In the genomic region with DNA sequence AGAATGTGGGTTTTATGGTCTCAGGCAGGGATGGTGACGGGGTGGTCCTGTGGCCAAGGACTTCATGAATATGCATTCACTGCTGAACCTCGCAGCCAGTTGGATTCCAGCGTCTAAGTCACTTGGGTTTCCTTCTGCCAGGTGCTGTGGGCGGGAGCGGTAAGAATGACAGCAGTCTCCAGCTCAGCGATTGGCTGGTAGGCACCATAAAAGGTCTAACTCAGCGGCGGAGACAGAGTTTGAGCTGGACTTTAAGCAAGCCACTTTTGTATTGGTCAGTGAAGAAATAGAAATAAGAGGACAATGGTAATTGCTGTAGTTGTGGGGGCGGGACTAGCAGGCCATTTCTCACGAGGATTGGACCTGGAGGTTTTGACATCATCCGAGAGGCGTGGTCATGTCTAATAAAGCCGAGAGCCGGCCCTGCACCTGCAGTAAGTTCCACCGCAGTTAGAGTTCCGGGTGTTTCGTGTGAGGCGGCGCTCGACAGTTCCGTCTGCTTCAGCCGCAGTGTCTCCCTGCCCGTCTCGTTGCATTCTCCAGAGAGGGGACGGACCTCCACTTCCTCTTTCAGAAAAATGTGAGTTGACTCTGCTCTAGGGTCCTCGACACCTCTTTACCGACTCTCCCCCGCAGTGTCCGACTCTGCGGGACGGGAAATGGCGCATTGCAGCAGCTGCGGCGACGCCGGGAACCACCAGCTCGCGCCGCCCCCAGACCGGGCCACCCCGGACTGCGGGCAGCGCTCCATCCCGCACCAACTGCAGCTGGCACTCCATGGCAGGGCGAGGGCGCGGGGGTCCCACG, we compare ENCODE assay signal across 8 mouse cellular contexts. TPM values are rescaled to one million over a fixed set of nuclear protein-coding genes. Genes with fewer than 3 reads are reported as not detected.
DNase-seq lines count a peak whose midpoint lies in the region; ATAC-seq and TF ChIP-seq lines count a peak whose summit lies in the region.

Gene Vamp1 (plus strand): TSS at position 404 of the 807 bp plus-strand sequence.

- WGBS in embryonic facial prominence, embryonic 14.5 days = under 1% methylated on average over 41 of the region's 48 CpGs
- under 1% methylated on average over 48 of the region's 48 CpGs for WGBS in heart, adult 2 months
- WGBS in limb, embryonic 13.5 days = under 1% methylated on average over 48 of the region's 48 CpGs
- WGBS in midbrain, embryonic 16.5 days = under 1% methylated on average over 48 of the region's 48 CpGs

- H3K27me3 ChIP-seq in embryonic facial prominence, embryonic 14.5 days (replicated peaks; ENCODE audit: control insufficient read depth, insufficient read depth, low read length) = peaks cover 20% of the 10 kb centered on the region; the same call in 1 of the 2 replicates
- no peaks in the 10 kb centered on the region for H3K27me3 ChIP-seq in heart, adult 2 months (ENCODE audit: control insufficient read depth, insufficient read depth, low read length)
- peaks cover 24% of the 10 kb centered on the region for H3K27me3 ChIP-seq in limb, embryonic 13.5 days
- peaks cover 5% of the 10 kb centered on the region; the same call in 1 of the 2 replicates for H3K27me3 ChIP-seq in midbrain, embryonic 16.5 days (ENCODE audit: control insufficient read depth, insufficient read depth, low read depth, low read length)

- TF ChIP-seq EP300 in heart, adult 2 months (IDR thresholded peaks at IDR 0.05; ENCODE audit: insufficient read depth, low read depth, low read length) = peak; percentile 84

- intact Hi-C loops in heart, adult 2 months (cut with DNase I) = loop anchor here (2.0 to 10.0 kb wide), 3 partner anchors 23 to 147 kb away; partner anchors contain the start of gene Gapdh

- TF ChIP-seq CTCF in heart, adult 2 months (IDR thresholded peaks at IDR 0.05) = no peak; the same call in 1 of the 2 replicates

- peak within 1 kb of the TSS; percentile 95 for H3K4me2 ChIP-seq in embryonic facial prominence, embryonic 14.5 days (ENCODE audit: low read depth, low read length)
- peak within 1 kb of the TSS; percentile 91 for H3K4me2 ChIP-seq in limb, embryonic 13.5 days (replicated peaks)
- H3K4me2 ChIP-seq in midbrain, embryonic 16.5 days (ENCODE audit: low read length) = peak within 1 kb of the TSS; percentile 63

- H3K9ac ChIP-seq in embryonic facial prominence, embryonic 14.5 days (ENCODE audit: low read depth, low read length) = peak within 1 kb of the TSS; percentile 77
- H3K9ac ChIP-seq in heart, adult 2 months (ENCODE audit: low read depth, low read length) = peak within 1 kb of the TSS; percentile 82
- peak within 1 kb of the TSS; percentile 83 for H3K9ac ChIP-seq in limb, embryonic 13.5 days
- H3K9ac ChIP-seq in midbrain, embryonic 16.5 days (ENCODE audit: low read depth, low read length) = peak within 1 kb of the TSS; percentile 79

- no peaks in the 10 kb centered on the region for H3K79me2 ChIP-seq in heart, adult 2 months (replicated peaks; ENCODE audit: control insufficient read depth, insufficient read depth, low read length)

- H3K36me3 ChIP-seq in embryonic facial prominence, embryonic 14.5 days (ENCODE audit: control insufficient read depth, insufficient read depth, low read length) = no peaks in the 10 kb centered on the region
- H3K36me3 ChIP-seq in heart, adult 2 months (ENCODE audit: control insufficient read depth, insufficient read depth, low read length) = no peaks in the 10 kb centered on the region
- no peaks in the 10 kb centered on the region; the same call in 1 of the 2 replicates for H3K36me3 ChIP-seq in limb, embryonic 13.5 days
- H3K36me3 ChIP-seq in midbrain, embryonic 16.5 days (ENCODE audit: control insufficient read depth, insufficient read depth, low read length) = no peaks in the 10 kb centered on the region

- DNase-seq in 3T3-L1 (ENCODE audit: low read depth, low spot score) = peak; percentile 95
- DNase-seq in adrenal gland, postnatal 4 days (ENCODE audit: low spot score in 2 of 2) = peak; percentile 65 to 84
- peak; percentile 98 for DNase-seq in embryonic facial prominence, embryonic 14.5 days (ENCODE audit: low spot score)
- DNase-seq in heart, adult 2 months = peak; percentile 90 to 95
- peak; percentile 99 for DNase-seq in kidney, adult 8-10 months
- DNase-seq in spleen, postnatal 10 days (ENCODE audit: low spot score in 2 of 2) = peak; percentile 89 to 94

- no peaks in the 10 kb centered on the region for H3K4me1 ChIP-seq in embryonic facial prominence, embryonic 14.5 days (ENCODE audit: control insufficient read depth, insufficient read depth, low read length)
- H3K4me1 ChIP-seq in heart, adult 2 months (ENCODE audit: control insufficient read depth, insufficient read depth, low read length) = peaks cover 2% of the 10 kb centered on the region; the same call in 1 of the 2 replicates
- H3K4me1 ChIP-seq in limb, embryonic 13.5 days = peaks cover 13% of the 10 kb centered on the region; the same call in 1 of the 2 replicates
- peaks cover 7% of the 10 kb centered on the region for H3K4me1 ChIP-seq in midbrain, embryonic 16.5 days (ENCODE audit: control insufficient read depth, insufficient read depth, low read length)

- TF ChIP-seq POLR2A in heart, adult 2 months (IDR thresholded peaks at IDR 0.05; ENCODE audit: insufficient read depth, low read depth, low read length) = peak; percentile 99

- peak; percentile 97 for ATAC-seq in embryonic facial prominence, embryonic 14.5 days (ENCODE audit: low read depth)
- peak; percentile 96 for ATAC-seq in limb, embryonic 13.5 days (ENCODE audit: low FRiP score, low read depth)
- ATAC-seq in midbrain, embryonic 16.5 days = peak; percentile 98

- peak within 1 kb of the TSS; percentile 44 for H3K27ac ChIP-seq in embryonic facial prominence, embryonic 14.5 days (replicated peaks; ENCODE audit: low read depth, low read length)
- H3K27ac ChIP-seq in heart, adult 2 months = peak within 1 kb of the TSS; percentile 76
- peak within 1 kb of the TSS; percentile 62; the same call in 1 of the 2 replicates for H3K27ac ChIP-seq in limb, embryonic 13.5 days
- H3K27ac ChIP-seq in midbrain, embryonic 16.5 days (ENCODE audit: low read length) = peak within 1 kb of the TSS; percentile 85

- H3K4me3 ChIP-seq in embryonic facial prominence, embryonic 14.5 days (ENCODE audit: low read depth, low read length) = peak within 1 kb of the TSS; percentile 73
- peak within 1 kb of the TSS; percentile 64 for H3K4me3 ChIP-seq in heart, adult 2 months
- H3K4me3 ChIP-seq in limb, embryonic 13.5 days = peak within 1 kb of the TSS; percentile 69
- peak within 1 kb of the TSS; percentile 58 for H3K4me3 ChIP-seq in midbrain, embryonic 16.5 days (ENCODE audit: low read depth, low read length)

- no peaks in the 10 kb centered on the region for H3K9me3 ChIP-seq in embryonic facial prominence, embryonic 14.5 days (ENCODE audit: control insufficient read depth, low read length)
- H3K9me3 ChIP-seq in limb, embryonic 13.5 days = no peaks in the 10 kb centered on the region
- H3K9me3 ChIP-seq in midbrain, embryonic 16.5 days (replicated peaks; ENCODE audit: control insufficient read depth, low read length, poor library complexity, severe bottlenecking) = no peaks in the 10 kb centered on the region

RNA-seq across cellular contexts. Expression of gene Vamp1, which starts in this region (rescaled TPM):
- 10 to 100 TPM; 42.5 to 44.0 TPM for total RNA-seq in adrenal gland, postnatal 4 days (2021)
- polyA plus RNA-seq in embryonic facial prominence, embryonic 14.5 days (2014; fragmentation: Nextera tagmentation; extraction: Ambion mirVana) = 2.4 and 2.7 TPM in 2 replicates
- 1 to 10 TPM; 4.9 to 5.3 TPM for total RNA-seq in heart, adult 2 months (2021)
- 14.1 and 20.4 TPM in 2 replicates for polyA plus RNA-seq in heart, adult 2 months (2012; rRNA removed)
- polyA plus RNA-seq in limb, embryonic 13.5 days (2015; fragmentation: Nextera tagmentation; extraction: Ambion mirVana) = 6.1 and 7.0 TPM in 2 replicates
- polyA plus RNA-seq in midbrain, embryonic 16.5 days (2015; fragmentation: Nextera tagmentation; extraction: Ambion mirVana) = 14.2 and 21.2 TPM in 2 replicates

Comparison
In these comparisons a context has a peak if more than half of its experiments do, and no peak if none do; other contexts are left out.
1. Peak in every context shown above with its lines: DNase-seq, ATAC-seq, H3K4me3 ChIP-seq and H3K27ac ChIP-seq.
2. RNA of gene Vamp1 (total RNA-seq): 42.5 to 44.0 TPM in adrenal gland, postnatal 4 days; 4.9 to 5.3 TPM in heart, adult 2 months; every median in the first group is over 4 times any median in the second.